Mouse (Mus musculus): ENCODE data around the gene Cnst. TPM values are rescaled to one million over a fixed set of nuclear protein-coding genes. Genes with fewer than 3 reads are reported as not detected.

Cnst gene
- total RNA-seq, 2 experiments from 2014 or later: 36.6 to 37.0 TPM

DNA sequence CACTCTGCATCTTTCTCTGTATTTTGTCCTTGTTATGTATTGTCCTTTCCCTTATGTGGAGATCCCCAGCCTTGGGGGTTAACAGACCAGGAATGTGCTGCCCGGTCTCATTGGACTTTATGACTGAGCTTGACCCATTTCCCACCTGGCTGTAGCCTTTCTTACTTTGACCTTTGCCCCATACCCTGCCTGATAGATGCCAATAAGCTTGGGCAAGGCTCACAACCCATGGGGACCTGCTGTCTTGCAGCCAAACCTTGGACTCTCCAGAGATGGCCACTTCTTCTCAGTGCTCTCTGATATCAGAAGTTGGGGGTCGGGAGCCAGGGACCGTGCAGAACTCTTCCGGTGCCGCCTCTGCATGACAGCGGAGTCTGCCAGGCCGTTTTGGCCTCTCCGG lies 62.4 kb downstream of the Cnst start:
- H3K4me3 ChIP-seq: no peak overlapping the region
- no peak overlapping the region for H3K27ac ChIP-seq
- no peak for TF ChIP-seq CTCF (IDR thresholded peaks at IDR 0.05)
- intact Hi-C loops (cut with DNase I): no loop called here
- no peak for DNase-seq (ENCODE audit: extremely low spot score in 1 of 2, low spot score in 2 of 2)

GRCm38 (mm10) chr1:179609724-179610505 lies 63.7 kb downstream of the Cnst start:
- DNase-seq (ENCODE audit: extremely low spot score in 1 of 2, low spot score in 2 of 2): no peak
- TF ChIP-seq CTCF (IDR thresholded peaks at IDR 0.05): no peak
- Histone ChIP-seq H3K27ac (no peak overlapping the region), H3K4me3 (no peak overlapping the region)
- intact Hi-C loops (cut with DNase I): no loop called here

GRCm38 (mm10) chr1:179611182-179611581 lies 65.0 kb downstream of the Cnst start:
- Histone ChIP-seq H3K4me3 (no peak overlapping the region), H3K27ac (no peak overlapping the region)
- intact Hi-C loops (cut with DNase I): no loop called here
- TF ChIP-seq CTCF (IDR thresholded peaks at IDR 0.05): no peak
- DNase-seq (ENCODE audit: extremely low spot score in 1 of 2, low spot score in 2 of 2): no peak

DNA sequence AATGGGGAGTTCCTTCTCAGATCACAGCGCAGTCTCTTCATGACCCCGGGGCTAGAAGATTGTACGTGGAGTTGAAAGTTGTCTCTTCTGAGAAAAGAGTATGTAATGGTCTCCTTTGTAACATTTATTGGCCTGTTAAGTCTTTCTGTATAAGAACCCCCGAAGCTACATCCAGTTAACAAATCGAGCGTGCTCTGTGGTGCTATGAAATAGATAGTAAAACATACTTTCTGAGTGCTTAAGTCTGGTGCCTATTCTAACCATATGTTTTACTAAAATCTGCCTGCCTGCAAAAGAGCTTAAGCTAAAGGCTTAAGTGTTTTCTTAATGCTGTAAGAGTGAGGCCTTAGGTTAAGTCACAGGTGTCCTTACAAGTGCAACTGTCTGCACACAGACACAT lies 66.2 kb downstream of the Cnst start:
- Histone ChIP-seq H3K4me3 (no peak overlapping the region), H3K27ac (no peak overlapping the region)
- intact Hi-C loops (cut with DNase I): no loop called here
- TF ChIP-seq CTCF (IDR thresholded peaks at IDR 0.05): no peak
- DNase-seq (ENCODE audit: extremely low spot score in 1 of 2, low spot score in 2 of 2): no peak

- no peak; the same call in 1 of the 2 replicates for TF ChIP-seq CTCF (IDR thresholded peaks at IDR 0.05)
- no peak overlapping the region for H3K4me3 ChIP-seq
- H3K27ac ChIP-seq: no peak overlapping the region
- no peak for DNase-seq (ENCODE audit: extremely low spot score in 1 of 2, low spot score in 2 of 2)
- intact Hi-C loops (cut with DNase I): no loop called here
Observed at GRCm38 (mm10) chr1:179612986-179613505, 66.9 kb downstream of the Cnst start.

DNA sequence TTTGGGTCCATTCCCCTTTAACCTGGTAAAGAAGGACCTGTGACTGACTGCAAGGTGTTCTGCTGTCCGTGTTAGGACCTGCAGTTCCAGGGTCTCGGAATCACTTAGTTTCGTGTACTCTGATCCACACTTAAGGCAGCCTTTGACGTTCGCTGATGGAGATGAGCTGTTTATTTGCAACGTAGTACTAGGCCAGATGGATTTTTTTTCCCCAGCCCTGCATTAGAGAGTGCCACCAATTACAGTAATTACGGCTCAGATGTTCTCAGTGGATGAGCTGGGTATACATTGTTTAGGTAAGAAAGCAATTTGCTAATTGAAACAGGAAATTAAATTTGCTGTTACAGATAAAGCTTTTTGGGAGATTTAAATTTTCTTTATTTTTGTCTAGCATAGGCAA lies 71.3 kb downstream of the Cnst start:
- Histone ChIP-seq H3K4me3 (no peak overlapping the region), H3K27ac (no peak overlapping the region)
- TF ChIP-seq CTCF (IDR thresholded peaks at IDR 0.05): no peak
- no peak for DNase-seq (ENCODE audit: extremely low spot score in 1 of 2, low spot score in 2 of 2)
- intact Hi-C loops (cut with DNase I): no loop called here

DNA sequence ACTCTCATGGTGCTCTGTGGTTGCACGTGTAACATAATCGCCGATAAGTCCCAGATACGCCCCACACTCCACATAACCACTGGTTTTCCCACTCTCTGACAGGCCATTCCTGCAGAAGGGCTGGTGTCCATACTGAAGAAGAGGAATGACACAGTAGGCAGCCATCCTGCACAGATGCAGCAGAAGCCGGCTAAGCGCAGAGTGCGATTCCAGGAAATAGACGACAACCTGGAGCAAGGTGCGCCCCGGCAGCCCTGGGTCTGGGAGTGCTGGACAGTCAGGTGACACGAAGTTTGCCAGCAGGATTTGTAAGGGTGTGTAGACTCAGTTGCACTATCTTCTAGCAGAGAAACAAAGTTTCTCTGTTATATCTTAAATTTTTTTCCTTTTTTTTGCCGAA lies 76.5 kb downstream of the Cnst start:
- Histone ChIP-seq H3K27ac (no peak overlapping the region), H3K4me3 (no peak overlapping the region)
- TF ChIP-seq CTCF (IDR thresholded peaks at IDR 0.05): no peak
- intact Hi-C loops (cut with DNase I): loop anchor here (5.0 kb wide), 1 partner anchor 75 kb away; the partner anchor contains the start of genes Cnst and Tfb2m
- no peak for DNase-seq (ENCODE audit: extremely low spot score in 1 of 2, low spot score in 2 of 2)

GRCm38 (mm10) chr1:179623657-179624056 lies 77.5 kb downstream of the Cnst start:
- H3K27ac ChIP-seq: no peak overlapping the region
- intact Hi-C loops (cut with DNase I): loop anchor here (1.0 to 5.0 kb wide), 2 partner anchors 76 to 121 kb away; partner anchors contain the start of genes Cnst and Tfb2m
- DNase-seq (ENCODE audit: extremely low spot score in 1 of 2, low spot score in 2 of 2): peak in 1 of 2 experiments; percentile 30
- H3K4me3 ChIP-seq: no peak overlapping the region
- TF ChIP-seq CTCF (IDR thresholded peaks at IDR 0.05): peak; percentile 69

- peak; percentile 67 for TF ChIP-seq CTCF (IDR thresholded peaks at IDR 0.05)
- DNase-seq (ENCODE audit: extremely low spot score in 1 of 2, low spot score in 2 of 2): peak; percentile 30 to 42
- Histone ChIP-seq H3K4me3 (no peak overlapping the region), H3K27ac (no peak overlapping the region)
- intact Hi-C loops (cut with DNase I): loop anchor here (1.0 to 5.0 kb wide), 2 partner anchors 77 to 122 kb away; partner anchors contain the start of genes Cnst and Tfb2m
Observed at GRCm38 (mm10) chr1:179624354-179624753, 78.2 kb downstream of the Cnst start.

DNA sequence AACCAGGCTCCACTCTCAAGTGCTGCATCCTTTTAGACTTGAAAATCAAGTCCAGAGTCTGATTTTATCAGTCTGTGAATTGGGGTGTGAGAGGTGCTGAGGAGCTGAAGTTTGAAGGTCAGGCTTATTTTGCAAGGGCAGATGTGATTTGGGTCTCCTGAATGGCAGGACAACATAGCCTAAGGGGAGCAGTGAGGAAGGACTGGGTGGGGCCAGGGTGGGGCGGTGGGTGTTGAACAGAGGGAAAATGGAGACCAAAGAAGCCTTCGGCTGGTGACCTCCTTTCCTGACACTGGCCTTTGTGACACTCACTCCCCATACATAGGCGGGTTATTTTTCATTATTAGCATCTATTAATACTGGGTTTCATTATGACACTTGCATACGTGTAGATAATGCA lies 81.7 kb downstream of the Cnst start:
- no peak overlapping the region for H3K27ac ChIP-seq
- no peak for TF ChIP-seq CTCF (IDR thresholded peaks at IDR 0.05)
- intact Hi-C loops (cut with DNase I): no loop called here
- DNase-seq (ENCODE audit: extremely low spot score in 1 of 2, low spot score in 2 of 2): no peak
- no peak overlapping the region for H3K4me3 ChIP-seq

- intact Hi-C loops (cut with DNase I): no loop called here
- DNase-seq (ENCODE audit: extremely low spot score in 1 of 2, low spot score in 2 of 2): peak in 1 of 2 experiments; percentile 6
- Histone ChIP-seq H3K4me3 (no peak overlapping the region), H3K27ac (no peak overlapping the region)
- no peak for TF ChIP-seq CTCF (IDR thresholded peaks at IDR 0.05)
Observed at GRCm38 (mm10) chr1:179628438-179629106, 82.4 kb downstream of the Cnst start.

DNA sequence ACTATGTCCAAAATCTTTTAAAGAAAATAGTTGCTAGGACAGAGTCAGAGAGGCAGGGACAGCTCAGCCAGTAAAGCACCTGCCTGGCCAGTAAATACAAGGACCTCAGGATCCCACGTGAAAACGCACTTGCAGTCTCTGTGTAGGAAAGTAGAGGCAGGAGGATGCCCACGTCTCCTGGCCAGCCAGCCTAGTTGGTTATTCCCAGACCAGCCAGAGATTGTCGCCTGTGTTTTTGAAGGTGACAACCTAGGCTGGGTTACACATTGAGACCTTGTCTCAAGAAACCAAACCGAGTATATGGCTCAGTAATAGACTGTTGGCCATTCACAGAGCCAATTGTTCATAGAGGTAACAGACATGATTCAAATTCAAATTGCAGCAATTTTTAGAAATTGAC lies 83.1 kb downstream of the Cnst start:
- no peak for TF ChIP-seq CTCF (IDR thresholded peaks at IDR 0.05)
- Histone ChIP-seq H3K27ac (no peak overlapping the region), H3K4me3 (no peak overlapping the region)
- intact Hi-C loops (cut with DNase I): no loop called here
- peak in 1 of 2 experiments; percentile 6 for DNase-seq (ENCODE audit: extremely low spot score in 1 of 2, low spot score in 2 of 2)
